Mouse (Mus musculus): ENCODE measurements around the gene Pigm. TPM values are rescaled to one million over a fixed set of nuclear protein-coding genes. Genes with fewer than 3 reads are reported as not detected.

The Pigm gene
- total RNA-seq, 2 experiments from 2014 or later = 8.9 to 9.5 TPM

DNA sequence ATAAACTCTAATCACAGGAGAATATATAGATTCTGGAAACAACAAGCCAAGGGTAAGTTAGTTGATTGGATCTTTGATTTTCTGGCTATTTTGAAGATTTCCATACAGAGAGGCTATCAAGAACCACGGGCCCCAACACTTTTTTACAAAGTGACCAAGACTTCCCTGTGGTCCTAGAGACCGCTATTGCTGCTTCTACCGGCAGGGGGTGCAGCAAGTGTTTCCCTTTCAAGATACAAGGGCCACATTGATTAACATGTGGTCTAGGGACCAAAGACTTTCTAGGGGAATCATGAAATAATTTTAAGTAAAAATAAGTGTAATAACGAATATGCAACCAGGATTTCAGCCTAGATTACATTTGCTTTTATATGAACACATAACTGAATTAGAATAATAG, 34.5 kb downstream of the Pigm start:
- peak; percentile 33 to 63 for DNase-seq (ENCODE audit: low spot score in 2 of 2)

GRCm38 (mm10) chr1:172412204-172412603, 35.9 kb downstream of the Pigm start:
- DNase-seq (ENCODE audit: low spot score in 2 of 2) = peak; percentile 71 to 78

- no peak for DNase-seq (ENCODE audit: low spot score in 2 of 2)
Observed at GRCm38 (mm10) chr1:172413491-172414230, 37.3 kb downstream of the Pigm start.

GRCm38 (mm10) chr1:172414231-172414585, 37.9 kb downstream of the Pigm start:
- no peak for DNase-seq (ENCODE audit: low spot score in 2 of 2)

DNA sequence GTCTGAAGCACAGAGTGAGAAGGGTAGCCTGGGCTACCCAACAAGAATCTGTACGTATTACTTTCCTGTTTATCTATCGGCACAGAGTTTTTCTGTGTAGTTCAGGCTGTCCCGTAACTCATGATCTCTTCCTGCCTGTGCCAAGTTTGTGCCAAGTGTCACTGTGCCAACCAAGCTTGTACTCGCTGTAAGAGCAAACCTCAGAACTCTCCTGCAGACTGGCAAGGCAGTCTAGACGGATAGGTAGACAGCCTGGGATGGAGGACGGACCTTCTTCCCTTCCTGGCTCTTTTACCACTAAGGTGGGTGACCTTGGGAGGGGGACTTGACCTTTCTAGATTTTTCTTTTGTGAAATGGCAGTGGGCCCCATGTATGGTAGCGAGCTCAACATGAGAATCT, 38.7 kb downstream of the Pigm start:
- DNase-seq (ENCODE audit: low spot score in 2 of 2) = no peak

GRCm38 (mm10) chr1:172418173-172418572, 41.8 kb downstream of the Pigm start:
- no peak for DNase-seq (ENCODE audit: low spot score in 2 of 2)

GRCm38 (mm10) chr1:172418642-172419041, 42.3 kb downstream of the Pigm start:
- no peak for DNase-seq (ENCODE audit: low spot score in 2 of 2)

DNA sequence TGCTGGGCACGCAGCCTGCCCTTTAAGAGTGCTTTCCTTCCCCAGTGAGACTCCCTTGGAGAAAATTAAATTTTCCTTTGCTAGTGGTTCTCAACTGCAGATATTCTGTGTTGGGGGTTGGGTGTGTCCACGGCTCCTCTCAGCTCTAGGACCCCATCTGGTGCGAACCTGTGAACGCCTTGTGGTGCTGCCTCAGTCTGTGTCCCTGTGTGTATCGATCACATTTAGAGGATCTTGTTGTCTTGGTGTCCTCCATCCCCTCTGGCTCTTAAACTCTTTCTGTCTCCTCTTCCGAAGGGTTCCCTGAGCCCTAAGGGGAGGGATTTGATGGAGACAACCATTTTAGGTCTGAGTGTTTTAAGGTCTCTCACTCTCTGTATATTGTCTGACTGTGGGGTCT, 43.8 kb downstream of the Pigm start:
- no peak for DNase-seq (ENCODE audit: low spot score in 2 of 2)

- no peak for DNase-seq (ENCODE audit: low spot score in 2 of 2)
Observed at GRCm38 (mm10) chr1:172423393-172423792, 47.0 kb downstream of the Pigm start.

GRCm38 (mm10) chr1:172426419-172426818, 50.1 kb downstream of the Pigm start:
- no peak for DNase-seq (ENCODE audit: low spot score in 2 of 2)

DNA sequence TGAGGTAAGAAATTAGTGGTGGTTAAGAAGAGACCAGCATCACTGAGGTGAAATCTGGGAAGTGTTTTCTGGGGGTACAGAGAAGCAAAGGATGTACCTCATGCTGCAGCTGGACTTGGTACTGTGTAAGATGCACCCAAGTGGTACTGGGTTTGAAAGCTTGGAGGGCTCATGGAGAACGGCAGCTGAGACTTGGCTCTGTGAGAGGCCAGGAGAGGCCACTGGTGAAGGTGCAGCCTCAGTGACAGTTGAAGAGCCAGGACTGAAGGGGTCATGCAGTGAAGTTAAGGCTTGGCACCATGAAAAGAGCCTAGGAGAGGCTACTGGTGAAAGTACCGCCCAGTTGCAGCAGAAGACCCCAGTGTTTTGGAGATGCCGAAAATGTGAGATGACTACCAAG, 51.5 kb downstream of the Pigm start:
- no peak for DNase-seq (ENCODE audit: low spot score in 2 of 2)

GRCm38 (mm10) chr1:172428614-172429013, 52.3 kb downstream of the Pigm start:
- no peak for DNase-seq (ENCODE audit: low spot score in 2 of 2)

GRCm38 (mm10) chr1:172430731-172431220, 54.4 kb downstream of the Pigm start:
- no peak for DNase-seq (ENCODE audit: low spot score in 2 of 2)

DNA sequence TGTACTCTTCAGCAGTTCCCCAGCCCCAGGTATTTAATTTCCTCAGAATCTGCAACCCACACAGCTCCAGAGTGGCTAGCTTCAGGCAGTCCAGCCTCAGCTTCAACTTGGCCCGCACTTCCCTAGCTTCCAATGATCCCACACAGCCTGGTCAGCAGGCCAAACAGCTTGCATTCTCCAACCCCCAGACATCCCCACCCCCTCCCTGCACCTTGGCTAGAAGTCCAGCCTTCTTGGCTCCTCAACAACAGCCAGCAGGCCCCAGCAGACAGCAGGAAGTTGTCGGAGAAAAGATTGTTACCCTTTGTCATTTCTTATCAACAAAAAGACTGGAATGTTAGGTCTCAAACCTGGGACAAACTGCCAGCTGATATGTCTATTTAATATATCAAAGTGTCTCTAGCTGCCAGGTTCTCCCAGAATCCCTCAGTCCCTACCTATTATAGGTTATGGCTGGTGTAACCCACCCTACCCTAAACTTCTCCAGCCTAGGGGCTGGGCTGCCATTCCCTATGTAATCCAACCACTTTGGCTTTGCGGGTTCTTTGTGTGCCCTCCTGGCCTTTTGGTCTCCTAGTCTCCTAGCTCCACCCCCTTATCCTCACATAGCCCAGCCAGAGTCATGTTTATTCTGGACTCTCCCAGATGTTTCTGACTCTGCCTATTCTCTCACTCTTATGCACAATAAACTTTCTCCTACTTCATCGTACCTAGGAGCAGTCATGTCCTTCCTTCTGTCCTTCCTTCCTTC, 55.7 kb downstream of the Pigm start:
- DNase-seq (ENCODE audit: low spot score in 2 of 2) = no peak

- DNase-seq (ENCODE audit: low spot score in 2 of 2) = no peak
Observed at GRCm38 (mm10) chr1:172432587-172432955, 56.2 kb downstream of the Pigm start.

- DNase-seq (ENCODE audit: low spot score in 2 of 2) = no peak
Observed at GRCm38 (mm10) chr1:172433012-172433850, 56.9 kb downstream of the Pigm start.

Other genes with a start within 250 kb of the Pigm start
- 100 to 1,000 TPM in 1 of 2 experiments, 10 to 100 TPM in 1; 98.8 to 110 TPM for gene Pex19, start 249.8 kb upstream of the Pigm start, total RNA-seq (2021)
- gene Dcaf8, start 228.5 kb upstream of the Pigm start, total RNA-seq (2021) = 100 to 1,000 TPM in 1 of 2 experiments, 10 to 100 TPM in 1; 97.8 to 104 TPM
- 100 to 1,000 TPM; 360 to 376 TPM for gene Pea15a, start 169.7 kb upstream of the Pigm start, total RNA-seq (2021)
- gene Casq1, start 156.7 kb upstream of the Pigm start, total RNA-seq (2021) = 1 to 10 TPM; 1.1 to 1.4 TPM
- not detected for gene Atp1a4, start 118.1 kb upstream of the Pigm start, total RNA-seq (2021)
- gene Igsf8, start 114.9 kb upstream of the Pigm start, total RNA-seq (2021) = 100 to 1,000 TPM; 185 to 195 TPM
- 100 to 1,000 TPM; 610 to 641 TPM for gene Atp1a2, start 78.5 kb upstream of the Pigm start, total RNA-seq (2021)
- 10 to 100 TPM; 37.4 to 50.1 TPM for gene Kcnj9, start 47.2 kb upstream of the Pigm start, total RNA-seq (2021)
- 100 to 1,000 TPM; 101 to 106 TPM for gene Kcnj10, start 35.3 kb upstream of the Pigm start, total RNA-seq (2021)
- not detected for gene Slamf9, start 98.8 kb downstream of the Pigm start, total RNA-seq (2021)
- 1 to 10 TPM; 7.2 to 8.9 TPM for gene Igsf9, start 105.2 kb downstream of the Pigm start, total RNA-seq (2021)
- gene Tagln2, start 123.5 kb downstream of the Pigm start, total RNA-seq (2021) = 10 to 100 TPM; 14.1 to 15.6 TPM
- 1 to 10 TPM; 2.7 to 4.4 TPM for gene Cfap45, start 144.3 kb downstream of the Pigm start, total RNA-seq (2021)
- gene Vsig8, start 179.4 kb downstream of the Pigm start, total RNA-seq (2021) = under 1 TPM; 0.71 to 0.74 TPM
- gene Slamf8, start 214.0 kb downstream of the Pigm start, total RNA-seq (2021) = not detected
- not detected for gene Fcrl6, start 226.0 kb downstream of the Pigm start, total RNA-seq (2021)